Mouse (Mus musculus): ENCODE data around the gene Usp2. TPM values are rescaled to one million over a fixed set of nuclear protein-coding genes. Genes with fewer than 3 reads are reported as not detected.

The Usp2 gene
- total and polyA plus RNA-seq, 3 experiments = 3.2 to 20.1 (median 8.6) TPM

GRCm38 (mm10) chr9:44081581-44081980, 14.8 kb downstream of the Usp2 start:
- TF ChIP-seq POLR2AphosphoS5 (IDR thresholded peaks at IDR 0.05; ENCODE audit: insufficient replicate concordance, low read depth, low read length) (no peak), GATA2 (IDR thresholded peaks at IDR 0.05; ENCODE audit: borderline replicate concordance, low read depth, low read length) (no peak), GATA1 (IDR thresholded peaks at IDR 0.05; ENCODE audit: borderline replicate concordance, low read length) (no peak), TAL1 (conservative IDR thresholded peaks at IDR 0.05; ENCODE audit: low read depth, low read length) (no peak), CTCF (IDR thresholded peaks at IDR 0.05; ENCODE audit: low read depth, low read length) (no peak)
- H3K4me1 ChIP-seq (ENCODE audit: insufficient read depth, low read depth, low read length) = peaks cover 45% of the 10 kb centered on the region
- H3K27me3 ChIP-seq (ENCODE audit: insufficient read depth, low read length) = peaks cover 29% of the 10 kb centered on the region
- H3K36me3 ChIP-seq (replicated peaks) = peaks cover 7% of the 10 kb centered on the region
- no peak for ATAC-seq (ENCODE audit: extremely low read depth, insufficient number of reproducible peaks, low FRiP score, poor library complexity, severe bottlenecking)
- DNase-seq (ENCODE audit: low spot score) = no peak
- no peak overlapping the region for H3K4me3 ChIP-seq (ENCODE audit: low read depth, low read length)
- no peaks in the 10 kb centered on the region for H3K9me3 ChIP-seq (replicated peaks)

GRCm38 (mm10) chr9:44082266-44082665, 15.4 kb downstream of the Usp2 start:
- Histone ChIP-seq H3K27me3 (ENCODE audit: insufficient read depth, low read length) (peaks cover 29% of the 10 kb centered on the region), H3K9me3 (replicated peaks) (no peaks in the 10 kb centered on the region), H3K4me1 (ENCODE audit: insufficient read depth, low read depth, low read length) (peaks cover 45% of the 10 kb centered on the region)

DNA sequence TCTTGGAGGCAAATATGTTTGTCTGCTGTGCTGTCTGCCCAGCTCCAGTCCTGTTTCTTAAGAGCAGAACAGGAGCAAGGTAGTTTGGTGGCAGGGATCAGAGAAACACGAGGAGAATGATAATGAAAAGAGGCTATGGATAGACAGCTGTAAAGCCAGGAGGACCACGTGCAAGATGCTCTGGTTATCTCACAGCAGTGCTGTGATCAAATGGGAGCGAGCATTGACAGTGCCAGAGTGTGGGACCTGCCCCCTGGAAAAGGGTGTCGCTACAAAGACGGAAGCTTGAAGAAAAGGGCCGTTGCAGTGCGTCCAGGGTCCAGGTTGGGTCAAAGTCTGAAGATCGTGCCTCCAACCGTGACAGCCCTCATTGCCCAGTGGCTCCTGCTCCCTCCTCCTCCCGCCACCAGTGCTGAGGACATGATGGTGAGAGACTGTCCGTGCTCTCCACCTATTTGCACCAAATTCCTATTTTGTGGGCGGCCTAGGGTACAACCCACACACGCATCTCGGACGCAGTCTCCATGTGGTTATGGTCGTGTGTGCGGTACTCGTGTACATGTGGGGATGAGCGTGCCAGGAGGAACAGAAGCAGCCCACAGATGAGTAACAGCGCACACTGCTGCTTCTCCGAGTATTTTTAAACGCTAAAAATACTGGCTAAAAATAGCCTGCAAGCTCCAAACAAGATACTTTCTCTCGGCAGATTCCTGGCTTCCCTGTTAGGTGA, 16.7 kb downstream of the Usp2 start:
- DNase-seq (ENCODE audit: low spot score) (no peak), ATAC-seq (ENCODE audit: extremely low read depth, insufficient number of reproducible peaks, low FRiP score, poor library complexity, severe bottlenecking) (no peak)
- no peak for TF ChIP-seq CTCF (IDR thresholded peaks at IDR 0.05; ENCODE audit: low read depth, low read length)
- no peak for TF ChIP-seq POLR2AphosphoS5 (IDR thresholded peaks at IDR 0.05; ENCODE audit: insufficient replicate concordance, low read depth, low read length)
- TF ChIP-seq TAL1 (conservative IDR thresholded peaks at IDR 0.05; ENCODE audit: low read depth, low read length) = no peak
- TF ChIP-seq GATA1 (IDR thresholded peaks at IDR 0.05; ENCODE audit: borderline replicate concordance, low read length) = no peak
- TF ChIP-seq GATA2 (IDR thresholded peaks at IDR 0.05; ENCODE audit: borderline replicate concordance, low read depth, low read length) = no peak
- peaks cover 32% of the 10 kb centered on the region for H3K27me3 ChIP-seq (ENCODE audit: insufficient read depth, low read length)
- H3K36me3 ChIP-seq (replicated peaks) = peaks cover 5% of the 10 kb centered on the region
- no peak overlapping the region for H3K4me3 ChIP-seq (ENCODE audit: low read depth, low read length)
- peaks cover 50% of the 10 kb centered on the region for H3K4me1 ChIP-seq (ENCODE audit: insufficient read depth, low read depth, low read length)
- no peaks in the 10 kb centered on the region for H3K9me3 ChIP-seq (replicated peaks)

More at GRCm38 (mm10) chr9:44082266-44082665, 15.4 kb downstream of the Usp2 start:
- TF ChIP-seq GATA1 (IDR thresholded peaks at IDR 0.05; ENCODE audit: borderline replicate concordance, low read length) = no peak
- no peak for TF ChIP-seq GATA2 (IDR thresholded peaks at IDR 0.05; ENCODE audit: borderline replicate concordance, low read depth, low read length)
- TF ChIP-seq TAL1 (conservative IDR thresholded peaks at IDR 0.05; ENCODE audit: low read depth, low read length) = no peak
- TF ChIP-seq CTCF (IDR thresholded peaks at IDR 0.05; ENCODE audit: low read depth, low read length) = no peak
- no peak for TF ChIP-seq POLR2AphosphoS5 (IDR thresholded peaks at IDR 0.05; ENCODE audit: insufficient replicate concordance, low read depth, low read length)
- no peak overlapping the region for H3K4me3 ChIP-seq (ENCODE audit: low read depth, low read length)
- DNase-seq (ENCODE audit: low spot score) = no peak
- peaks cover 7% of the 10 kb centered on the region for H3K36me3 ChIP-seq (replicated peaks)
- no peak for ATAC-seq (ENCODE audit: extremely low read depth, insufficient number of reproducible peaks, low FRiP score, poor library complexity, severe bottlenecking)

DNA sequence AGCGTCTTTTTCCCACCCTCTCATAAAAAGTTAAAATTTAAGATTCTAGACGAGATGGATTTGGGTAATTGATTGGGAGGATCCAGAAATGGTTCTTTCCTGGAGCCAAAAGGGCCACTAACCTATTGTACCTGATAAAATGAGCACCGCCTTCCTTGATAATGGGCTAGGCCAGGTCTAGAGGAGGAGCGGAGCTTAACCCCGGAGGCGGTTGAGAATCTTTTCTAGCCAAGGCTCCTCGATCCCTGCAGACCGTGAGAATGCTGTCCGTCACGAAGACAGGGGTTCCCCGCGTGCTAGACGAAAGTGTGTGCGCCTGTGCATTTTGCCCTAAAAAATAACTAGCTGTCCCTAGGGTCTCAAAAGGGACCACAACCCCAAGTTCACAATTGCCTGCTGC, 17.4 kb downstream of the Usp2 start:
- Histone ChIP-seq H3K36me3 (replicated peaks) (peaks cover 2% of the 10 kb centered on the region), H3K4me1 (ENCODE audit: insufficient read depth, low read depth, low read length) (peaks cover 50% of the 10 kb centered on the region), H3K4me3 (ENCODE audit: low read depth, low read length) (peak overlapping the region; percentile 72; the same call in 1 of the 2 replicates), H3K27me3 (ENCODE audit: insufficient read depth, low read length) (peaks cover 31% of the 10 kb centered on the region), H3K9me3 (replicated peaks) (no peaks in the 10 kb centered on the region)
- ATAC-seq (ENCODE audit: extremely low read depth, insufficient number of reproducible peaks, low FRiP score, poor library complexity, severe bottlenecking) (no peak), DNase-seq (ENCODE audit: low spot score) (no peak)
- TF ChIP-seq GATA2 (IDR thresholded peaks at IDR 0.05; ENCODE audit: borderline replicate concordance, low read depth, low read length) (no peak), CTCF (IDR thresholded peaks at IDR 0.05; ENCODE audit: low read depth, low read length) (no peak), GATA1 (IDR thresholded peaks at IDR 0.05; ENCODE audit: borderline replicate concordance, low read length) (no peak), POLR2AphosphoS5 (IDR thresholded peaks at IDR 0.05; ENCODE audit: insufficient replicate concordance, low read depth, low read length) (no peak), TAL1 (conservative IDR thresholded peaks at IDR 0.05; ENCODE audit: low read depth, low read length) (no peak)

DNA sequence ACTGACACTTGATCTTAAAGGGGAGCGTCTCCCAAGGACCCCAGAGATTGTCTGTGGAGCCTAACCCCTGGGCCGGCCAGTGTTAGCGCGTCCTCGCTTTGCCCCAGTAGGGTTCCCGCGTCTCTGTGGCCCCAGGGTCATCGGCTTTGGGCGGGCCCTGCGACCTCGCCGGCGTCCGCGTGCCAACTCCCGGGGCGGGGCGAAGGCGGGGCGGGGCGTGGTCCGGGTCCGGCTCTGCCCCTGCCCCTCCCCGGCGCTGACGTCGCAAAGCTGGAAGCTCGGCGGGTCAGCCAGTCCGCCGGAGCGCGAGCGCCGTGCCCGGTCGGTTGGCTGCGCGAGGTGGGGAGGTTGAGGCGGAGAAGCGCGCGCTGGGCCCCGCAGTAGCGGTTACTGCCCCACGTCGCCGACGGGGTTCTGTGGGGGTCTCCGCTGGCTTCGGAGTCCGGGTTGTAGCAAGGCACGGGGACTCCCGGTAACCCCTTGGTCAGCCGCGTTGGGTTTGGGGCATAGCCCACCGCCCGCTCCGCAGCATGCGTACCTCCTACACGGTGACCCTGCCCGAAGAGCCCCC, 17.9 kb downstream of the Usp2 start:
- peak; percentile 76 for DNase-seq (ENCODE audit: low spot score)
- H3K4me3 ChIP-seq (ENCODE audit: low read depth, low read length) = peak overlapping the region; percentile 72
- H3K9me3 ChIP-seq (replicated peaks) = no peaks in the 10 kb centered on the region
- peaks cover 50% of the 10 kb centered on the region for H3K4me1 ChIP-seq (ENCODE audit: insufficient read depth, low read depth, low read length)
- ATAC-seq (ENCODE audit: extremely low read depth, insufficient number of reproducible peaks, low FRiP score, poor library complexity, severe bottlenecking) = peak; percentile 40
- no peak for TF ChIP-seq TAL1 (conservative IDR thresholded peaks at IDR 0.05; ENCODE audit: low read depth, low read length)
- no peak for TF ChIP-seq GATA1 (IDR thresholded peaks at IDR 0.05; ENCODE audit: borderline replicate concordance, low read length)
- no peak for TF ChIP-seq GATA2 (IDR thresholded peaks at IDR 0.05; ENCODE audit: borderline replicate concordance, low read depth, low read length)
- TF ChIP-seq POLR2AphosphoS5 (IDR thresholded peaks at IDR 0.05; ENCODE audit: insufficient replicate concordance, low read depth, low read length) = no peak
- TF ChIP-seq CTCF (IDR thresholded peaks at IDR 0.05; ENCODE audit: low read depth, low read length) = no peak
- peaks cover 2% of the 10 kb centered on the region for H3K36me3 ChIP-seq (replicated peaks)
- H3K27me3 ChIP-seq (ENCODE audit: insufficient read depth, low read length) = peaks cover 31% of the 10 kb centered on the region

DNA sequence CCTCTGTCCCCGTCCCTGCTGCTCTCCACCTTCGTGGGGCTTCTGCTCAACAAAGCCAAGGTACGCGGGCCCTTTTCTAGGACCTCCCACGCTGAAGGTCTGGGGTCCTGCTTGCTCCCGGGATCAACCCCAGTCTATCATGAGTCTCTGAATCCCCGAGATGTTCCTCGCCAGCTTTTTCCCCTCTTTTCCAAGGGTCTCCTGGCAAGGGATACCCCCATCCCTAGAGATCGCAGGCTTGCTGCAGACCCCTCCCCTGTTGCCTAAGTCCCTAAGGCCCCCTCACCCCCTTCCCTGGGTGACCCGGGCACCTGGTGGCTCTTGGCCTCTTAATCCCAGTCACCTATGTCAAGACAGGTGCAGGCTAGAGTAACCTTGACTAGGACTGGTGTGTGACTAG, 18.5 kb downstream of the Usp2 start:
- DNase-seq (ENCODE audit: low spot score) (no peak), ATAC-seq (ENCODE audit: extremely low read depth, insufficient number of reproducible peaks, low FRiP score, poor library complexity, severe bottlenecking) (no peak)
- H3K36me3 ChIP-seq (replicated peaks) = peaks cover 6% of the 10 kb centered on the region
- H3K4me1 ChIP-seq (ENCODE audit: insufficient read depth, low read depth, low read length) = peaks cover 51% of the 10 kb centered on the region
- TF ChIP-seq GATA2 (IDR thresholded peaks at IDR 0.05; ENCODE audit: borderline replicate concordance, low read depth, low read length) (no peak), POLR2AphosphoS5 (IDR thresholded peaks at IDR 0.05; ENCODE audit: insufficient replicate concordance, low read depth, low read length) (no peak), TAL1 (conservative IDR thresholded peaks at IDR 0.05; ENCODE audit: low read depth, low read length) (no peak), CTCF (IDR thresholded peaks at IDR 0.05; ENCODE audit: low read depth, low read length) (no peak), GATA1 (IDR thresholded peaks at IDR 0.05; ENCODE audit: borderline replicate concordance, low read length) (no peak)
- H3K9me3 ChIP-seq (replicated peaks) = no peaks in the 10 kb centered on the region
- H3K27me3 ChIP-seq (ENCODE audit: insufficient read depth, low read length) = peaks cover 31% of the 10 kb centered on the region
- peak overlapping the region; percentile 72 for H3K4me3 ChIP-seq (ENCODE audit: low read depth, low read length)
